Mouse (Mus musculus): ENCODE measurements at regions not wholly inside any gene's neighbourhood (a gene's known extent, or its start where the extent isn't known, plus 50 kb on each side); places are given as distances from the start of the nearest gene placed in this dataset.

DNA sequence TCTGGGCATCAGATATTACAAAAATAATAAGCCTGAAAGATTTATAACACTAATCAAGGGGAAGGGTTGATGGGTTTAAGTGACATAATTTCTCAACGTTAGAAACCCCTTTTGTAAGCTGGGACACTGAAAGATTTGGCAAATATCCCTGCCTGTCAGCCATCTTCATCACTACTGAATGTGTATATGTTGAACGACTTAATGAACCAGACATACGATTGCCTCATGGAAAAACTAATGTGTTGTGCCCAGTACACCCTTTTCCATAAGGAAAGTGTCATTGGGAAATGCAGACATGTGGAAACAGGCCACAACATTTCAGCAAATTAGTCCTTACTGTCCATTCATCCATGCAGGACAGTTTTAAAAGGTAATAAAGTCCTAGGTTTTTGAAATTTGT, 240.7 kb upstream of the Prep start:
- no peak for DNase-seq (ENCODE audit: low spot score)

GRCm38 (mm10) chr10:44821666-44822065, 245.3 kb upstream of the Prep start:
- DNase-seq (ENCODE audit: low spot score), result no peak

- DNase-seq (ENCODE audit: low spot score), result no peak
These were observed 246.6 kb upstream of the Prep start for GRCm38 (mm10) chr10:44820379-44820778.

DNA sequence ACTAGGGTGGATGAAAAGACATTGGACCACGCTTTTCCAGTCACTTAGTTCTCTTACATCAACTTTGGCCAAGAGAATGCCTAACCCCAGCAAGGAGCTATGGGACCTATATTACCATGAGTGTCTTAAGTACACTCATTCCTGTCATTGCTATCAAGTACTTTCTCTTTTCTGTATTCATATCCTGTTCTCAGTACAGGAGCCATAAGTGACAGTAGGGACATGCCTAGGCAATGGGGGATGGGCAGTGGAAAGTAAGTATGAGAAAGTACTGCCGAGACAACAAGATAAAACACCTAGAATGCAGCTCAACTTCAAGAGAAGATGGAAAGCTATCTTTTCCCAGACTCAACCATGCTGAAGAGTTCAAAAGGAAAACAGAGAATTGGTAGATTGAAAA, 247.6 kb upstream of the Prep start:
- DNase-seq (ENCODE audit: low spot score), result no peak

GRCm38 (mm10) chr10:44818615-44819014, 248.4 kb upstream of the Prep start:
- DNase-seq (ENCODE audit: low spot score), result no peak

- DNase-seq (ENCODE audit: low spot score), result no peak
These were observed 267.9 kb upstream of the Prdm1 start for GRCm38 (mm10) chr10:44796205-44796604.

GRCm38 (mm10) chr10:44785386-44785785, 257.1 kb upstream of the Prdm1 start:
- no peak for DNase-seq (ENCODE audit: low spot score)

DNA sequence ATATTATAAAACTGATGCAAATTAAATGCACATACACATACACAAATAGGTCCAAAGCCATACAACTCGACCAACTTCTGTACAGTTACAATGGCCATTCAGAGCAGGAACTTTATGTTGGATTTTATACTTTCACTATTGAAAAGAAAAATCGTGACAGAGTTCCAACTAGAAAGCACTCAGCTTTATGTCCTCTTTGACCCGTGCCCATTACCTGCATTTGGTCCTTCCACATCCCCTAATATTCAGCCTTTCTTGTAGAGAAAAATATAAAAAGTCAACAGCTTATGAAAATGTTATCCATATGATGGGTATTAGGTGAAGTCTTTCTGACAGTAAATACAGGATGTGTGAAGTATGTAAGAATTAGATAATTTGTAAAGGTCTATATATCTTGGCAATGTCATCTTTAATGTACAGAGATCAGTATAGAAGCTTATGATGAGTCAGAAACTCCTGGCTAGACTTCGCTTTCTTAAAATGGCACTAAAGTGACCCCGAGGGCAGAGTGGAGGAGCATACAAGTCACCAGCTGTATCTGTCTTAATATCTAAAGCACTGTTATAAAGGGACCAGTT, 252.2 kb upstream of the Prdm1 start:
- no peak for DNase-seq (ENCODE audit: low spot score)

DNA sequence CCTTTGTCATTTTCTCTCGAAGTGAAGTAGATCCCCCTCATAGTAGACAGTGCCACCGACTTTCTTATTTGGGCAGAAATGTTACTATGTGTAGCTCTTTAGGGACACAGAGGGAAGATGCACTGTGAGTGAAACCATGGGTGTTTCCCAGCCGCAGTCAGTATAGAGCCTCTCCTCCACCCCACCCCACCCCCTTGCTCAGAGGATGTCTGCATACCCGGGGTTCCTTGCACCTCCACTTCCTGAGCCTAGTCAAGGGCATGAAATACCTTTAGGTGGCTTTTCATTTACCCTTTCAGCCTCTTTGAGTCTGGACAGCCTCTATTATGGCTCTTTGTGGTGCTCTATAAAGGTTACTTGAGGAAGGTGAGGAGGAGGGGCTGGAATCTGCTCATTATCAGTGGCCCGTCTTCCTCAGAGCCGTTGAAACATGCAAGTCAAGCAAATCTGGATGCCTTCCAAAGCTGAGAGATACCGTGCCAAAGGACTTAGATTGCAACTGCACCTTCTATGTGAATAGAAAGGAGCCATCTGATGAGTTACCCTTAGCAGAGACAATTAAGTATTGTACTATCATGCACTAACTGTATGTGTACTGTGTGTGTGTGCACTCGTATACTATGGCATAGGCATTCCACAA, 251.4 kb upstream of the Prdm1 start:
- no peak for DNase-seq (ENCODE audit: low spot score)

GRCm38 (mm10) chr10:44777214-44777613, 248.9 kb upstream of the Prdm1 start:
- DNase-seq (ENCODE audit: low spot score), result no peak

DNA sequence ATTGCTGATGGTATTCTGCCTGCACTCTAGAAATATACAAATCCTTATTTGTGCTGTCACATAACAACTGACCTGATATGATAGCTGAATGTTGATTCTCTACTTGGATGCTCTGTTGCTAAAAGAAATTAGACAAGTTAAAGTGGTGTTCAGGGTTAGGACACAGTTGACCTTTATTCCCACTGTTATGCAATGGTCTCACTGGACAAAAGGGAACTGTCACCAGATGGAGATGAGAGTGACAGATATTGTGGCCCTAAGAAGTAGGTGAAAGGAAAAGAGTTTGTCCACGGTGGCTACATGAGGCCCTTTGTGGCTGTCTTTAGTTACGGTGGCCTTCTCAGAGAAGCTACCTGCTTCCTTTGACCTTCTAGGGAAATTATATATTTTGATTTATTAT, 247.9 kb upstream of the Prdm1 start:
- no peak for DNase-seq (ENCODE audit: low spot score)

GRCm38 (mm10) chr10:44765527-44765926, 237.2 kb upstream of the Prdm1 start:
- no peak for DNase-seq (ENCODE audit: low spot score)

- no peak for DNase-seq (ENCODE audit: low spot score)
These were observed 234.8 kb upstream of the Prdm1 start for GRCm38 (mm10) chr10:44763102-44763501.

DNA sequence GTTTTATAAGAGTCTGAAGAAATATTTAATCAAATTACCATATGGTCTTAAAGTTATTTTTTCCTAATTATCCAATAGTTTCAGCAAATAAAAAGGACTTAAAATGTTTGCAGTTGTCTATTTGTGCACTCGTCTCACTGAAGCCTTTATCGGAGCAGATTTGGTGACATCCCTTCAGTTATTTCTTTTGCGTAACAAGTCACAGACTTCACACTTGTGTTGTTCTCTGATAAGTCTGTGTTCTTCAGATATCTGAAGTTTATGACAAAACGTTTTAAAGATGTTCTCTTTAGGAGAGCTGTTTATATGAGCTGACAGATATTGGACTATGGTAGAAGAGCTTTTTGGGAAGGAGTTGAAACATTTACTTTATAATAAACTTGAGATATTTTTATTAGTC, 233.8 kb upstream of the Prdm1 start:
- no peak for DNase-seq (ENCODE audit: low spot score)

- no peak for DNase-seq (ENCODE audit: low spot score)
These were observed 233.0 kb upstream of the Prdm1 start for GRCm38 (mm10) chr10:44761324-44761723.

GRCm38 (mm10) chr10:44755355-44755957, 227.2 kb upstream of the Prdm1 start:
- no peak for DNase-seq (ENCODE audit: low spot score)

DNA sequence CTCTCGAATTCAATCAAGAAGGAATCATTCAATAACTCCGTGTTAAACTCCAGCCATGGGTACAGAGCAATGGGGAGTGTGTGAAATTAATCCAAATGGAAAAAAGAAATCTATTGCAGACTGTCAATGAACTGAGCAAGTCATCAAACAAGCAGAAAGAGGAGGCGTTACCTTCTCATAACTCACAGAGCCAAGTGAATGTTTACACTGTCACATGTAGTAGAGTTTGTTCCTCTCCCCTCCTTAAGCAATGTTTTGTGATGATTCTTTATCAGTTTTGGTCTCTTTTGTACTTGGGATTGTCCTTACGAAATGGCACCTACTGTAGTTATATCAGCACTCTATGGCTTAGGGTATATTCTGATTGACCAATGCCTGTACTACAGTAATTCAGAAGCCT, 226.6 kb upstream of the Prdm1 start:
- no peak for DNase-seq (ENCODE audit: low spot score)

DNA sequence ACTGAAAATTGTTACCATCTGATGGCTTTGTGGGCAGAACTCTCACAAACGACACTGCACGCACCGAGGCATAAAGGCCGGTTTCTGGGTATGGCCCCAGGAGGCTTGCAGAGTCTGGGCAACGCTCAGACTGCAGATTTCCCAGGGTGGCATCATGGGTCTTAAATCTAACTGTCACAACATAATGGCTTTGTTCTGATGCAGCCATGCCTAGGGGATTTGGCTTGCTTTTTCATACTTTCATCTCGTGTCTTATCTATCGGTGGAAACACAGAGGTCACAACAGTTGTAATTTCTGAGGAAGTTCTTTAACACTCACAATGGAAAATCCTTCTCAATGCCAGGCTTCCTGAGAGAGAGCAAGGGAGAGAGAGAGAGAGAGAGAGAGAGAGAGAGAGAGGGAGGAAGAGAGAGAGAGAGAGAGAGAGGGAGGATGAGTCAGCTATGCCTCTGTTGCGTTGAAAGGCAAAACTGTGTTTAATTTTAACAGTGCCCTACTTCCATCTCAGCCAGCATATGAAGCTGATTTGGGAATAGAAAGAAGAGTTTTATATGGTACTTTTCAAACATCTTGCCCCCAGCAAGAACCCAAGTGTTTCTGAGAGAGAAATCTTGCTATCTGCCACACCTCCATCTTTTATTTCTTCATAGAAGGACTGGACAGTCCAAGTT, 224.6 kb upstream of the Prdm1 start:
- no peak for DNase-seq (ENCODE audit: low spot score)

DNA sequence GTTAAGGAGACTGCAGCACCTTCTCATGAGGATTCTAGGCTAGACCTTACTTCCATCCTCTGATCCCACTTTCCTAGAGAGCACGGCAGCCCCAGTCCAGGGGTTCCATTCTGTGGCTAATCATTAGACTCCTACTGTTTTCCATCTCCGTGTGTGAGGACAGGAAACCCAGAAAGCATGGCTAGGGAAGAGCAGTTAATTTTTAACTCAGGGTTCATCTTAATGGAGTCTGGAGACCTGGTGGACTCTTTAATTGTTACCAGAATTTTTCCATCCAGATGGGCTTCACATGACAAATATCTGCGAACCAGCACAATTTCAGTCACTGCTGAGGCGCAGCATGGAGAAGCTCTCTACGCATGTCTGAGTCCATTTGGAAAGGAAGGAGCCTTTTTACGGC, 222.8 kb upstream of the Prdm1 start:
- no peak for DNase-seq (ENCODE audit: low spot score)

DNA sequence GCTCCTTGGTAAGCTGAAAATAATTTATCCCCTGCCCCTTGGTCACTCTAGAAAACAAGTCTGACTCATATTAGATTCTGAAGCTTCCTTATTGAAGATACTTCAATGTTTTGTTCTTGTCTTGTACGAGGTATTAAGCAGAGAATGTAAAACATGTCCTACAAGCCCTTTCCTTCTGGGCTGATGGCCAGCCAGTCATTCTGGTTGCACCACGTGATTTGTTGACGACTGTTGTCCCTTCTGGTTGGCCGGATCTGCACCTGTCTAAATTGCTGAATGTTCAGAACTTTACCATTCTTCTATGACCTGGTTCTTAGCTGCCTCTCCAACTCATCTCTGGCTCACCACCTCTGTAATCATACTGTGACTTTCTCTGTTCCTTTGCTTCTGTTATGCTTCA, 220.9 kb upstream of the Prdm1 start:
- DNase-seq (ENCODE audit: low spot score), result no peak

GRCm38 (mm10) chr10:44747419-44747818, 219.1 kb upstream of the Prdm1 start:
- no peak for DNase-seq (ENCODE audit: low spot score)

DNA sequence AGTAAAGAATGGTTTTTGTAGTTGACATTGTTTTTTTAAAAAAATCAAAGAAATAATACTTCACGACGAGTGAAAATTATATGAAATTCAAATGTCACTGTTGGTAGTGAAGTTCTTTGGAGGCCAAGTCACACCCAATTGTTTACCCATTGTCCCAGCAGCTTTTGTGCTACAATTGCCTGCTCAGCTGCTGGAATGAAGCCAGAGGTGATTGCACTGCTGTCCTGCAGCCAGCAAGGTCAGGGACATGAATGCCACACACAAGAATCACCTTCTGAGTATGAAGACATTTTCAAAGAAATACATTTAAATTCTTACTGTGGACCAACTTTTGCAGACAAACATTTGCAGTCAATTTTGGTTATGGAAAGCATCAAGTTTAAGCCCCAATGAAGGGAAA, 215.9 kb upstream of the Prdm1 start:
- no peak for DNase-seq (ENCODE audit: low spot score)

- no peak for DNase-seq (ENCODE audit: low spot score)
These were observed 205.3 kb upstream of the Prdm1 start for GRCm38 (mm10) chr10:44733641-44734040.

All from left cerebral cortex, adult 11 months (tissue).